In the genomic region with DNA sequence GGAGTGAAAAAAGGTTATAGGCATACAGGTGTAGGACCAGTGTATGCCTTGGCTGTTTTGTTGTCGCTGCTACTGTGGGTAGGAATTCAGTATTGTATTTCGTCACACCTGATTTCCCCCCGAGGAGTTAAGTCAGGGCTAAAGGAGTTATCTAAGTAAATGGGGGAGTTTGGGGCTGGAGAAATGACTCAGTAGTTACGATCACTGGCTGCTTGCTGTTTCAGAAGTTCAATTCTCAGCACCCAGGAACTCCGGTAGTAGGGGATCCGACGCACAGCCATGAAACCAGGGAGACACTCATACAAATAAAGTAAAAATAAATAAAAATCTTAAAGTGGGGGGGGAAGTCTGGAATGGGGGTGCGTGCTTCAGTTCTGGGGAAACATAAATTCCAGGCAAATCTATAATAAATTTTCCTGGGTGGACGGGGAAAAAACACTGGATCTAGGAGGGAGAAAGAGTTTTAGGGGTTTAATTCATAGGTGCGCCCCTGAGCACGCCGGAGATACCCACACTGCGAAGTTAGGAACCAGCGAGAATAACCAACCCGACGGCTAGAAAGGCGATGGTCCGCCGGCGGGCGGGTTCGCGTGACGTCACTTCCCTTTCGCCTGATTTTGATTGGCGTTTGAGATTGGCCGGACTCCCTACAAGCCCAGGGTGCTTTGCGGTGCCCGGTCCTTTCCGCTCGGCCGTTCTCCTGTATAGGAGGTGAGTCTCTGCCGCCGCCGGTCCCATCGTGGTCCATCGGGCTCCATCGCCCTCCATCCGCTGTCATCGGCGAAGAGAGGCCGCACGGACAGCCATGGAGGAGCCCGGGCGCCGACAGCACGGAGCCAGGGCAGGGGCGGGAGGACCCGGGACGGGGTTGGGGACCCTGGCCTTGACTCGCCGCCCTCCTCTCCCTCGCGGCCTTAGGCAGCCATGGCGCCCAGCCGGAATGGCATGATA, we compare ENCODE assay signal across 8 mouse cellular contexts. TPM values are rescaled to one million over a fixed set of nuclear protein-coding genes. Genes with fewer than 3 reads are reported as not detected.
DNase-seq lines count a peak whose midpoint lies in the region; ATAC-seq and TF ChIP-seq lines count a peak whose summit lies in the region.

A gene (plus strand): TSS at position 616 of the 951 bp plus-strand sequence.

- H3K4me3 ChIP-seq in MEL (ENCODE audit: control insufficient read depth in 1 of 2, insufficient read depth in 1 of 2, low read depth in 2 of 2, low read length in 2 of 2) = peak within 1 kb of the TSS; percentile 74 to 81
- H3K4me3 ChIP-seq in cerebellum, adult 2 months (replicated peaks; ENCODE audit: insufficient read depth, low read depth, low read length) = peak within 1 kb of the TSS; percentile 58
- H3K4me3 ChIP-seq in forebrain, postnatal 0 days (ENCODE audit: low read depth, low read length) = peak within 1 kb of the TSS; percentile 62
- H3K4me3 ChIP-seq in lung, embryonic 15.5 days = peak within 1 kb of the TSS; percentile 78

- WGBS in cerebellum, adult 2 months = 1% methylated on average over 56 of the region's 56 CpGs
- WGBS in forebrain, postnatal 0 days = 2% methylated on average over 54 of the region's 56 CpGs
- WGBS in lung, embryonic 15.5 days = 1% methylated on average over 53 of the region's 56 CpGs

- ATAC-seq in forebrain, postnatal 0 days = peak; percentile 95
- ATAC-seq in lung, embryonic 15.5 days (ENCODE audit: borderline replicate concordance, extremely low read depth, low FRiP score, low TSS enrichment) = peak; percentile 95

- H3K4me1 ChIP-seq in MEL (ENCODE audit: control insufficient read depth in 1 of 2, insufficient read depth in 2 of 2, low read length in 2 of 2) = peaks cover 0 to 8% of the 10 kb centered on the region in 2 experiments; a peak in 1 of 4 replicates
- H3K4me1 ChIP-seq in cerebellum, adult 2 months (ENCODE audit: control insufficient read depth, insufficient read depth, low read length) = 0 out of 2 replicates have a peak, but pooled peaks cover 2% of the 10 kb centered on the region
- 0 out of 2 replicates have a peak, but pooled peaks cover 7% of the 10 kb centered on the region for H3K4me1 ChIP-seq in forebrain, postnatal 0 days (ENCODE audit: insufficient read depth)
- H3K4me1 ChIP-seq in lung, embryonic 15.5 days = peaks cover 11% of the 10 kb centered on the region

- H3K9ac ChIP-seq in MEL (ENCODE audit: control insufficient read depth, low read depth, low read length, poor library complexity, severe bottlenecking) = peak within 1 kb of the TSS; percentile 92
- peak within 1 kb of the TSS; percentile 86 for H3K9ac ChIP-seq in forebrain, postnatal 0 days
- H3K9ac ChIP-seq in lung, embryonic 15.5 days = peak within 1 kb of the TSS; percentile 98

- TF ChIP-seq RAD21 in MEL (IDR thresholded peaks at IDR 0.05; ENCODE audit: low read depth, low read length) = no peak

- H3K79me2 ChIP-seq in MEL (ENCODE audit: control insufficient read depth, insufficient read depth, low read length, poor library complexity) = peaks cover 26% of the 10 kb centered on the region

- TF ChIP-seq POLR2A in MEL (IDR thresholded peaks at IDR 0.05; ENCODE audit: control insufficient read depth in 1 of 2, insufficient read depth in 1 of 2, low read depth in 1 of 2, low read length in 2 of 2, poor library complexity in 1 of 2) = peak; percentile 93 to 98
- TF ChIP-seq POLR2A in cerebellum, adult 2 months (IDR thresholded peaks at IDR 0.05; ENCODE audit: borderline replicate concordance, insufficient read depth, low read length) = peak; percentile 86

- TF ChIP-seq CTCF in MEL (IDR thresholded peaks at IDR 0.05 in 2 of 3, conservative IDR thresholded peaks at IDR 0.05 in 1 of 3; ENCODE audit: control insufficient read depth in 1 of 3, insufficient read depth in 1 of 3, low read depth in 2 of 3, low read length in 3 of 3, poor library complexity in 1 of 3, severe bottlenecking in 1 of 3) = no peak; a peak in 1 of 6 replicates
- no peak for TF ChIP-seq CTCF in cerebellum, adult 2 months (IDR thresholded peaks at IDR 0.05; ENCODE audit: borderline replicate concordance, insufficient read depth, low read depth, low read length)
- no peak for TF ChIP-seq CTCF in forebrain, postnatal 0 days (IDR thresholded peaks at IDR 0.05; ENCODE audit: low read depth)

- peak; percentile 97 for DNase-seq in MEL (ENCODE audit: low read depth, low spot score)
- peak; percentile 98 for DNase-seq in cerebellum, adult 2 months
- peak; percentile 97 for DNase-seq in forebrain, postnatal 0 days
- DNase-seq in heart, postnatal 4 days = peak; percentile 98
- peak; percentile 97 to 98 for DNase-seq in layer of hippocampus, adult 8-10 months (ENCODE audit: low spot score in 2 of 2)
- DNase-seq in ovary, adult 18-20 months (ENCODE audit: low spot score) = peak; percentile 95
- DNase-seq in thymus, postnatal 0 days (ENCODE audit: low spot score) = peak; percentile 93

- no peaks in the 10 kb centered on the region for H3K27me3 ChIP-seq in MEL (ENCODE audit: control insufficient read depth in 1 of 2, insufficient read depth in 2 of 2, low read length in 2 of 2)
- H3K27me3 ChIP-seq in cerebellum, adult 2 months (ENCODE audit: control insufficient read depth, insufficient read depth, low read length) = no peaks in the 10 kb centered on the region
- no peaks in the 10 kb centered on the region for H3K27me3 ChIP-seq in forebrain, postnatal 0 days (ENCODE audit: insufficient read depth, low read length)
- no peaks in the 10 kb centered on the region for H3K27me3 ChIP-seq in lung, embryonic 15.5 days

- no peaks in the 10 kb centered on the region for H3K9me3 ChIP-seq in MEL (replicated peaks; ENCODE audit: insufficient read depth, low read length)
- no peaks in the 10 kb centered on the region for H3K9me3 ChIP-seq in forebrain, postnatal 0 days (ENCODE audit: low read length)
- H3K9me3 ChIP-seq in lung, embryonic 15.5 days = no peaks in the 10 kb centered on the region

- peak within 1 kb of the TSS; percentile 79 for H3K27ac ChIP-seq in MEL (ENCODE audit: control insufficient read depth, low read depth, low read length)
- H3K27ac ChIP-seq in cerebellum, adult 2 months (ENCODE audit: insufficient read depth, low read length) = no peak within 1 kb of the TSS
- peak within 1 kb of the TSS; percentile 91 for H3K27ac ChIP-seq in forebrain, postnatal 0 days (ENCODE audit: low read depth, low read length)
- H3K27ac ChIP-seq in lung, embryonic 15.5 days = peak within 1 kb of the TSS; percentile 93

- TF ChIP-seq EP300 in MEL (IDR thresholded peaks at IDR 0.05; ENCODE audit: low read depth in 1 of 2, low read length in 2 of 2) = no peak

- peaks cover 13 to 15% of the 10 kb centered on the region in 2 experiments for H3K36me3 ChIP-seq in MEL (ENCODE audit: control insufficient read depth in 1 of 2, insufficient read depth in 2 of 2, low read length in 2 of 2)
- peaks cover 32% of the 10 kb centered on the region for H3K36me3 ChIP-seq in forebrain, postnatal 0 days (ENCODE audit: insufficient read depth)
- peaks cover 42% of the 10 kb centered on the region for H3K36me3 ChIP-seq in lung, embryonic 15.5 days

- H3K4me2 ChIP-seq in forebrain, postnatal 0 days (ENCODE audit: low read depth) = peak within 1 kb of the TSS; percentile 67
- peak within 1 kb of the TSS; percentile 87 for H3K4me2 ChIP-seq in lung, embryonic 15.5 days

TF ChIP-seq in MEL, 35 proteins besides CTCF, POLR2A, EP300 and RAD21 (continues in another document):
- TF ChIP-seq TBP (IDR thresholded peaks at IDR 0.05; ENCODE audit: low read depth, low read length) (peak; percentile 97), SIN3A (IDR thresholded peaks at IDR 0.05; ENCODE audit: low read length) (peak; percentile 91), RCOR1 (IDR thresholded peaks at IDR 0.05; ENCODE audit: low read depth, low read length) (no peak), HCFC1 (IDR thresholded peaks at IDR 0.05; ENCODE audit: low read depth, low read length) (peak; percentile 92), TAL1 (IDR thresholded peaks at IDR 0.05; ENCODE audit: low read length) (no peak), MYB (IDR thresholded peaks at IDR 0.05; ENCODE audit: low read depth, low read length) (peak; percentile 31; the same call in 1 of the 2 replicates), NELFE (IDR thresholded peaks at IDR 0.05; ENCODE audit: low read depth, low read length) (peak; percentile 98), GATA1 (IDR thresholded peaks at IDR 0.05; ENCODE audit: low read depth, low read length) (peak; percentile 7; the same call in 1 of the 2 replicates), ZKSCAN1 (IDR thresholded peaks at IDR 0.05; ENCODE audit: low read depth, low read length) (no peak), GABPA (IDR thresholded peaks at IDR 0.05; ENCODE audit: low read depth, low read length) (no peak), ETS1 (IDR thresholded peaks at IDR 0.05; ENCODE audit: low read depth, low read length) (peak; percentile 16; the same call in 1 of the 2 replicates), MYC (IDR thresholded peaks at IDR 0.05; ENCODE audit: low read depth, low read length) (peak; percentile 95), USF1 (IDR thresholded peaks at IDR 0.05; ENCODE audit: low read depth, low read length) (no peak), POLR2AphosphoS2 (IDR thresholded peaks at IDR 0.05; ENCODE audit: low read length) (peak; percentile 99), MAX (IDR thresholded peaks at IDR 0.05; ENCODE audit: low read length) (peak; percentile 89; the same call in 1 of the 2 replicates), ZMIZ1 (IDR thresholded peaks at IDR 0.05; ENCODE audit: low read depth, low read length) (peak; percentile 94), POLR2AphosphoS5 (IDR thresholded peaks at IDR 0.05; ENCODE audit: borderline replicate concordance, low read depth, low read length) (peak; percentile 86; the same call in 1 of the 2 replicates), TCF12 (IDR thresholded peaks at IDR 0.05; ENCODE audit: low read depth, low read length) (peak; percentile 87), CHD1 (IDR thresholded peaks at IDR 0.05; ENCODE audit: low read depth, low read length) (peak; percentile 96), KAT2A (conservative IDR thresholded peaks at IDR 0.05; ENCODE audit: low read depth, low read length) (peak; percentile 80), SMC3 (IDR thresholded peaks at IDR 0.05; ENCODE audit: low read depth, low read length) (0 out of 2 replicates have a peak, but pooled peaks have one; percentile 6)

RNA-seq across cellular contexts. Expression of the gene that starts here (rescaled TPM):
- 2,918 and 3,113 TPM in 2 replicates for total RNA-seq in MEL (2012; rRNA removed)
- polyA plus RNA-seq in MEL (2012; ENCODE audit: insufficient read depth in 1 of 2, insufficient read length in 2 of 2, low read depth in 1 of 2, low replicate concordance in 2 of 2, missing spikeins in 1 of 2) = 1,000 to 10,000 TPM in 1 of 2 experiments, not detected in 1; 1,306 TPM
- polyA plus RNA-seq in cerebellum, adult 2 months (2012; rRNA removed) = 829 and 864 TPM in 2 replicates
- total RNA-seq in forebrain, postnatal 0 days (2014; rRNA removed) = 2,315 and 2,714 TPM in 2 replicates
- polyA plus RNA-seq in forebrain, postnatal 0 days (2015; fragmentation: Nextera tagmentation; extraction: Ambion mirVana) = 944 and 1,242 TPM in 2 replicates
- total RNA-seq in heart, postnatal 4 days (2021) = 100 to 1,000 TPM; 641 to 660 TPM
- total RNA-seq in layer of hippocampus, adult 8-10 months (2022) = 100 to 1,000 TPM; 359 to 512 (median 443) TPM
- polyA plus RNA-seq in lung, embryonic 15.5 days (2015; fragmentation: Nextera tagmentation; extraction: Ambion mirVana) = 1,444 and 1,500 TPM in 2 replicates
- polyA plus RNA-seq in thymus, postnatal 0 days (2015; fragmentation: Nextera tagmentation; extraction: Ambion mirVana) = 1,818 and 1,880 TPM in 2 replicates
